Mouse (Mus musculus): ENCODE results near the gene Banf2.

Gene Banf2

DNA sequence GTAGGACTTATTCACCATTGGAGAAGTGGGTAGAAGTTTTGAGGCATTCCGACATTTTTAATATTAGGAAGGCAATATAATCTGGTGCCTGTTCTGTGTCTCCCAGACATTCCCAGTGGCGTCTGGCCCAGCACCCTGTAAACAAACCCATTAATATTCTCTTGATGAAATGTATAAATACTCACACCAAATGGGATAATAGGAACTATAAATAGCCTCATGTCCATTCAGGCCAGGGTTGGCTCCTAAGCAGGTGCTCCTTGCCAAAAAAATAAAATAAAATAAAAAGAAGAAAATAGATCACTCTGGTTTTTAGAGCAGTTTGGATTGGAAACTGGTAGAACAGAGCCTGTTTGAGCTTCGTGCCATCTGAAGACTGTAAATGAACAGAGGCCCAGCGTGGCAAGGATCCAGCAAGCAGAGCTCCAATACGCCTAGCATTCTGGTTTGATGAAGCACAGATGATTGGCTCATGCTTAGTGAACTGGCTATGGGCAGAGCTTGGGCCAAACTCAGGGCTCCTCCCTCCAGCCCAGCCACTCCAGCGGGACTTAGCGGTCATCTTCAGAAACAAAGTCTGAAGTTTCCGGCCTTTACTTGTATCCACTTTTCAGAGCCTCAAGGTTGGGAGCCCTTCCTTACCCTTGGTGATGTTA is 19.7 kb downstream of the Banf2 start:
- no peak for DNase-seq (ENCODE audit: low read depth, low spot score)
- no peaks in the 10 kb centered on the region for H3K27me3 ChIP-seq (ENCODE audit: control insufficient read depth, insufficient read depth, low read length, poor library complexity, severe bottlenecking)
- no peaks in the 10 kb centered on the region for H3K36me3 ChIP-seq (ENCODE audit: control insufficient read depth, insufficient read depth, low read length, poor library complexity, severe bottlenecking)

DNA sequence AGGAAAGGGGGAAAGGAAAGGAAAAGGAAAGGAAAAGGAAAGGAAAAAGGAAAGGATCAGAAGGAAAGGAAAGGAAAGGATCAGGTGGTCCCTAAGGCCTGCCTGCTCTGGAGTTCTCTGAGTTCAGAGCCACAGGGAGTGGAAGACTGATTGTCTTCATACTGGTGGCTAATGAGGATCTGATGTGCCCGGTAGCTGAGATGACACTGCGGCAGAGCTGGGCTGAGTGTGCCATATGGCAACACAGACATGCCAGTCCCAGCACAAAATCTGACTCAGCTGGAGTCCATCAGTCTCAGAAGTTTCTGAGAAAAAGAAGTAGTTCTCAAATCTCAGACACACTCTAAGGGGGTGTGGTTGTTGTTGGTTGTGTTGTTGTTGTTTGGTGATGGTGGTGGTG is 24.9 kb downstream of the Banf2 start:
- H3K27me3 ChIP-seq (ENCODE audit: control insufficient read depth, insufficient read depth, low read length, poor library complexity, severe bottlenecking): no peaks in the 10 kb centered on the region

DNA sequence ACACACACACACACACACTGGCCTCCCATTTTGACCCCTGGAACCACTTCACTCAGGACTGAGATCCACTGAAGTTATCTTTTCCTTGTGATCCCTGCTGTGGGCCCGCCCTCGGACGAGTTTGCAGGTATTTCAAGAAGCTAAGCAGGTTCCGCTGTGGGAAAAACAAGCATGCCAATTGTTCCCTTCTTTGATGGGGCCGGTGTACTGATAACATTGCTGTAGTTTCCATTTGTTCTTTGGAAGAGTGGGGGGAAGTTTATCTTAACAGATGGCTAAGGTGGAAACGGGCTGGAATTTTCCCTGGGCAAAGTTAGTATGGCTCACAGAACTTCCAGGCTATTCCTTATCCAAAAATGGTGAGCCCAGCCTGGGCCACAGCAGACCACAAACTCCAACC is 28.8 kb downstream of the Banf2 start:
- no peaks in the 10 kb centered on the region for H3K36me3 ChIP-seq (ENCODE audit: control insufficient read depth, insufficient read depth, low read length, poor library complexity, severe bottlenecking)
- DNase-seq (ENCODE audit: low read depth, low spot score): no peak
- no peaks in the 10 kb centered on the region for H3K27me3 ChIP-seq (ENCODE audit: control insufficient read depth, insufficient read depth, low read length, poor library complexity, severe bottlenecking)

More for the DNA sequence above, 24.9 kb downstream of the Banf2 start:
- H3K36me3 ChIP-seq (ENCODE audit: control insufficient read depth, insufficient read depth, low read length, poor library complexity, severe bottlenecking): no peaks in the 10 kb centered on the region
- DNase-seq (ENCODE audit: low read depth, low spot score): no peak

DNA sequence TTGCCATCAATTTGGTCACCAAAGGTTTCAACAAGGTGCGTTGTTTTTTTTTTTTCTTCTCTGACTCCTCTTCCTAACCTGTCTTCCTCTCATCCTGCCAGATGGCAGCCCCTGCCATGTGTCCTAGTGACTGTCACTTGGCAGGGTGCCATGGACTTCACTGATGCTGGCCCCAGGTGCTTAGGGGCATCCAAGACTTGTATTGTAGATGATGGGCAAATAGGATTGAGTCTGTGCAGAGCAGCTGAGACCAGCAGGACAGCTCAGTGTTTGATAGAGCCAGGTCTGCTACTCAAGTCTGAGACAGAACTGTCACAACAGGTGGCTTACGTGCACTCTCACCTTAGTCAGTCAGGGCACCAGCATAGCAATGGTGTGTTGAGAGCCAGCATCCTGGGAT is 32.6 kb downstream of the Banf2 start:
- no peaks in the 10 kb centered on the region for H3K36me3 ChIP-seq (ENCODE audit: control insufficient read depth, insufficient read depth, low read length, poor library complexity, severe bottlenecking)
- H3K27me3 ChIP-seq (ENCODE audit: control insufficient read depth, insufficient read depth, low read length, poor library complexity, severe bottlenecking): no peaks in the 10 kb centered on the region
- no peak for DNase-seq (ENCODE audit: low read depth, low spot score)

DNA sequence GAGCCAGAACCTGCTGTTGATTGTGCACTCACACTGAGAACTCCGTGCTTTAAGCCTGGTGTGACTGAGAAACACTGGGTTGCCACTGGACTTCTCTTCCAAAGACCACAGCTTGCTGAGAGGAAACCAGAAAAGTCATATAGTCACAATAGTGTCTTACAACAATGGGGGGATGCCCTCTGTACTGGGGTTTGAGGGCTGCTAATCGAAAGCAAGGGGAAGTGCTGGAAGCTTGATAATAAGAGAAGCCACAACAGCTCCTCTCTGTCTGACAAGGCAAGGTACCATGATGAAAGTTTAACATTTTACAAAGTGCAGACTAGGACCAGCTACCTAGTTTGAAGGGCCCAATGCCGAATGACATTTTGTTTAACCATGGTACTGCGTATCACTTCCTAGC is 36.8 kb downstream of the Banf2 start:
- DNase-seq (ENCODE audit: low read depth, low spot score): no peak
- no peaks in the 10 kb centered on the region for H3K36me3 ChIP-seq (ENCODE audit: control insufficient read depth, insufficient read depth, low read length, poor library complexity, severe bottlenecking)
- no peaks in the 10 kb centered on the region for H3K27me3 ChIP-seq (ENCODE audit: control insufficient read depth, insufficient read depth, low read length, poor library complexity, severe bottlenecking)

DNA sequence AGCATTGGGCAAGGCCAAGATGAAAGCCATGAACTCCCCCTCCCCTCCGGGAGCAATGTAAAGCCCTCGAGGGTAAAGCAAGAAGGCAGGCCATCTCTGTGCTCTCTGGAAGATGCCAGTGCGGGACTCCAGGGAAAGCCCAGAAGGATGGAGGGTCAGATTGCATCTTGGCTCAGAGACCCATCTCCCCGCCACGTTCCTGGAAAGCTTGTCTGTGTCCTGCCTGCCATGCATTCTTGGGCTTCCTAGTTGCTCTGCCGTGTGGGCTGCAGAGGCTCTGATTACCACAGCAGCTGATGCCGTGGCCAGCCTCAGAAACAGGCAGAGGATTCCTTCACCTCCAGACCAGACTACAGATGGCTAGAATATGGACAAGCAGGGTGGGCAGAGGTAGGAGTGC is 37.6 kb downstream of the Banf2 start:
- Histone ChIP-seq H3K27me3 (ENCODE audit: control insufficient read depth, insufficient read depth, low read length, poor library complexity, severe bottlenecking) (no peaks in the 10 kb centered on the region), H3K36me3 (ENCODE audit: control insufficient read depth, insufficient read depth, low read length, poor library complexity, severe bottlenecking) (no peaks in the 10 kb centered on the region)
- DNase-seq (ENCODE audit: low read depth, low spot score): no peak

DNA sequence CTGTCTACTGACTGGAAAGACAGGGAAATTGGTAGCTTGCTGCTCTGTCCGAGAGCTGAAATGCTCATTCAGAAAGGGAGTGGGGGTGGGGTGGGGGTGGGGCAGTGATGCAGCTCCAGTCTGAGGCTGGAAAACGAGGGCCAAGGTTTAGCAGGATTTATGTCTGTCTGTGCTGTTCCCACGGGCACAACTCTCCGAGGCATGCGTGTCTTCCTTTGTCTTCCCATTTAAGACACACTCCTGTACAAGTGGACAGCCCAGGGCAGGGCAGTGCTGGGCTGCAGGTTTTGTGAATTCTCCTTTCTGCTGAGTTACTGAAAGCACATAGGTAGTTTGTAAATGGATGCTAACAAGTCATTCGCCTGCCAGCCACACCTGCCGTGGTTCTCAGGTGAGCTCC is 39.8 kb downstream of the Banf2 start:
- no peak for DNase-seq (ENCODE audit: low read depth, low spot score)
- Histone ChIP-seq H3K27me3 (ENCODE audit: control insufficient read depth, insufficient read depth, low read length, poor library complexity, severe bottlenecking) (no peaks in the 10 kb centered on the region), H3K36me3 (ENCODE audit: control insufficient read depth, insufficient read depth, low read length, poor library complexity, severe bottlenecking) (no peaks in the 10 kb centered on the region)

DNA sequence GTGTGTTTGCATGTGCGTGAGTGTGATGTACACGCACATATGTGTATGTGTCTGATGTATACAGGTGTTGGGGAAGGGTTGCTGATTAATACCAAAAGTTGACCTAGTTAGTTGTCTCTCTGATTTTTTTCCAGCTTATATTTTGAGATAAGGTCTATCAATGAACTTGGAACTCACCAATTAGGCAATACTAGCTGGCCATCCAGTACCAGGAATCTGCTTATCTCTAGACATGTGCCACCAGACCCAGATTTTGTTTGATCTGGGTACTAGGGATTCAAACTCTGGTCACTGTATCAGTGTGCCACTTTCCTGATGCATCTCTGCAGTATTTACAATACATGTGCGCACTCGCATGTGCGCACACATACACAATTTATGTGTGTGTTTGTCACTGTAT is 41.2 kb downstream of the Banf2 start:
- no peak for DNase-seq (ENCODE audit: low read depth, low spot score)
- Histone ChIP-seq H3K36me3 (ENCODE audit: control insufficient read depth, insufficient read depth, low read length, poor library complexity, severe bottlenecking) (no peaks in the 10 kb centered on the region), H3K27me3 (ENCODE audit: control insufficient read depth, insufficient read depth, low read length, poor library complexity, severe bottlenecking) (no peaks in the 10 kb centered on the region)

DNA sequence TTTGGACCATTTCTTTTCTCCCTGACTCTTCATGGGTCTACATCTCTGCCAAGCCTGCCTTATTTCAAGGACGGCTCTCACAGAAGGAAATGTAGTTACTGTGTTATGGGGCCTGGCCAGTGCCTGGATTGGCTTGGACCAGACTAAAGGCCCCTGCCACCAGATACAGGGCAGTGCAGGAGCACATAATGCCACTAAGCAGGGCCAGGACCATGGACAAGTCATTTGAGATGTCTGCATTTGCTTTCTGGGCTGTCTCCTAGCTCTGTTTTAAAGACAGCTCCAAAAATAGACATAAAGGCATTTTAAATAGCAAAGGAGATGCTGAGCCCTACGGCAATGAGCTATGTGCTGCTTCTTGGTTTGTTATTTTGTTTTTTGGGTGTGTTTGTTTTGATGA is 43.8 kb downstream of the Banf2 start:
- Histone ChIP-seq H3K27me3 (ENCODE audit: control insufficient read depth, insufficient read depth, low read length, poor library complexity, severe bottlenecking) (no peaks in the 10 kb centered on the region), H3K36me3 (ENCODE audit: control insufficient read depth, insufficient read depth, low read length, poor library complexity, severe bottlenecking) (no peaks in the 10 kb centered on the region)
- DNase-seq (ENCODE audit: low read depth, low spot score): no peak

DNA sequence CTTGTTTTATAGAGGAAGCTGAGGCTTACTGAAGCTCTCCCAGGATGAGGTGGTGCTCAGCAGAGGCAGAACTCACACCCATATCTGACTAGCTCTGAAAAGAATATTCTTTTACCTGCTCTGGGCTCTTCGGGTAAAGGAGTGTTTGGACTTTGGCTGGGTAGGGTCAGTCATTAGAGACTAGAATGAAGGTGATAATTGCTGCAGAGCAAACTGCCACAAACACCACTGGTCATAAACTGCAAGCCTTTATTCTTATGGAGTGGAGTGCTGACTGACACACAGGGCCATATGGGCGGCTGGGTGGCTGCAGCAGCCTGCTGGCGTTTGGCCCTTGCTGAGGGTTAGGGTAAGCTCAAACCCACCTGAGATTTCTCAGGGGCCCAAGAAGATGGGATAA is 46.0 kb downstream of the Banf2 start:
- Histone ChIP-seq H3K36me3 (ENCODE audit: control insufficient read depth, insufficient read depth, low read length, poor library complexity, severe bottlenecking) (no peaks in the 10 kb centered on the region), H3K27me3 (ENCODE audit: control insufficient read depth, insufficient read depth, low read length, poor library complexity, severe bottlenecking) (no peaks in the 10 kb centered on the region)
- no peak for DNase-seq (ENCODE audit: low read depth, low spot score)

DNA sequence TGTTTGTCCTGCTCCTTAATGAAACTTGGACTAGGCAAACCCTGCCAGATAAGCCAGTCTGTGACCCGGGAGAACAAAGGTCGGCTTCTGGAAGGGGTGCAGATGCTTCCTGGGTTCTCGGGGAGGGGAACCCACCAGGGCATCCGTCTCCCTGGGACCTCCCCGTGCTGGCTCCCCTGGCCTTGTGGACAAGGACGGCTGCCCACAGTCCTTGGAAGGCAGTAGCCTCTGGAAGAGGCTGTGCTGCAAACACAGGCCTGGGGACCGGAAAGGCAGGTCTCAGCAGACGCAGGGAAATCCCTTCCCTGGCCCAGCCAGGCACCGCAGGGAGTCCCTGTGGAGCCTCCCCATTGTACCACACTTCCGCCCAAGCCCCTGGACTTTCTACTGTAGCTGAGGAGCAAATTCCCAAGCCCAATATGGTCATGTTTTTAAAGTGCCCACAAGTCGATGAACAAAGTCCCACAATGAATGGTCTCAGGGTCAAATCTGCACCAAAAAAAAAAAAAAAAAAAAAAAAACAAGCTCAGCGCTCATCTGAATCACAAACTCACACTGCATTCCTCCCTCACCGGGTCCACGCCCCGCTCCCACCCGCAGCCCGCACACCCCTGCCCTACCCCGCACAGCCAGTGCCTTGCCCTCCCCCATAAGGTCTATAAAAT is 53.5 kb downstream of the Banf2 start:
- H3K27me3 ChIP-seq (ENCODE audit: control insufficient read depth, insufficient read depth, low read length, poor library complexity, severe bottlenecking): no peaks in the 10 kb centered on the region
- H3K36me3 ChIP-seq (ENCODE audit: control insufficient read depth, insufficient read depth, low read length, poor library complexity, severe bottlenecking): no peaks in the 10 kb centered on the region
- no peak for DNase-seq (ENCODE audit: low read depth, low spot score)

DNA sequence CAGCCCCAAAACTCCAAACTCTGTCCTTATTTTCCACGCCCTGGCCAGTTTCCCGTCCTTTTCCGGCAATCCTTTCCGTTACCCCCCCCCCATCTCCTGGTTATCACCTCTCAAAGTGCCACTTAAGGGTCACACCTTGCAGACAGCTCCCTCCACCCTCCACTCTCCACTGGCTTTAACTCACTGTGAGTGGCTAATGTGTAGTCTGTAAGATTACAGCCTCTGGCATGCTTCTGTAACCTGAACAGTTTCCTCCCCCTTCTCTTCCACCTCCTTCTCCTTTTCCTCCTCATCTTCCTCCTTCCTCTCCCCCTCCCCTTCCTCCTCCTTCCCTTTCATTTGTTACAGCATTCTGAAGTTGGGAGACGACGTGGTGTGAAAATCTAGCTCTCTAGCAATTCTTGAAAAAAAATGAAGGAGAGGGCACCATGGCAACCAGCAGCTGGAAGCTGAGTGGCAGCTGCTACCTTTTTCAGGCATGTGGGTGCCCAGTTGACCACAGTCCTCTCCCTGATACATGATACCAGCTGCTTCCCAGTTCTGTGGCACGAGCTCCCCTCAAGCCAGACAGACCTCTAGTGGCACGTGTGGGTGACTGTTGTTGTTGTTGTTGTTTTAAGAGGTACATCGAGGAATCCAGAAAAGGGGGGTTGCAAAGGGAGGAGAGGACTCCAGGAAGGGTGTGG is 55.2 kb downstream of the Banf2 start:
- no peak for DNase-seq (ENCODE audit: low read depth, low spot score)
- no peaks in the 10 kb centered on the region for H3K27me3 ChIP-seq (ENCODE audit: control insufficient read depth, insufficient read depth, low read length, poor library complexity, severe bottlenecking)

DNA sequence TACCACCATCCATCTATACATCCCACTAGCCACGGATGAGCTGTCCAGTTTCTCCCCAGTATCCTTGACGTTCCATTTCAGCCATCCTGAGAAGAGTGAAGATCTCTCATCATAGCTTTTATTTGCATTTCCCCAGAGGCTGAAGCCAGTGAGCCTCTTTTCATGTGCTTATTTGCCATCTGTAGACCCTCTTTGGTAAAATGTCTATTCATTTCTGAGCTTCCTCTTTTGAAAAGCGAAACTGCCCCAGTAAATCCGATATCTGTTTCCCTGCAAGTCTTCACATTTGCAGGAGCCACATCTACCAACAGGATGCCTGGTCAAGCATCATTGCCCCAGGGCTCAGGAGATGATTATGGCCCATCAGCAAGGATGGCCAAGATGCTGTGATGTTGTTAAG is 59.9 kb downstream of the Banf2 start:
- H3K36me3 ChIP-seq (ENCODE audit: control insufficient read depth, insufficient read depth, low read length, poor library complexity, severe bottlenecking): no peaks in the 10 kb centered on the region
- peak; percentile 51 for DNase-seq (ENCODE audit: low read depth, low spot score)

More for the DNA sequence above, 55.2 kb downstream of the Banf2 start:
- no peaks in the 10 kb centered on the region for H3K36me3 ChIP-seq (ENCODE audit: control insufficient read depth, insufficient read depth, low read length, poor library complexity, severe bottlenecking)

DNA sequence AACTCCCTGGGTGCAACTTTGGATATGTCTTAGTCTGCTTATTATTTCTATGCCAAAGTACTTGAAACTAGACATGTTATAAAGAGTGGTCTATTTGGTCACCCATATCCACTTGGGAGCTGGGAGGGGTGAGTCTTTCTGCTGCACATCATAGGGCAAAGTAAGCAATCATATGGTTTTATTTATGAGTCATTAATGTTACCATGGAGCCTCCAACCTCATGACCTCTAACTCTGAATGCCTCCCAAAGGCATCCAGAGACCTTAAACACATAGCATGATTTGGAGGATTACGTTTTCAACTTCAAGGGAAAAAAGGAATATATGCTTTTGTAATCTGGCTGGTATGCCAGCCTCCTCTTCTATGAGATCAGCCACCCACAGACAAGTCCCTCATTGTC is 61.9 kb downstream of the Banf2 start:
- H3K27me3 ChIP-seq (ENCODE audit: control insufficient read depth, insufficient read depth, low read length, poor library complexity, severe bottlenecking): no peaks in the 10 kb centered on the region
- H3K36me3 ChIP-seq (ENCODE audit: control insufficient read depth, insufficient read depth, low read length, poor library complexity, severe bottlenecking): no peaks in the 10 kb centered on the region
- no peak for DNase-seq (ENCODE audit: low read depth, low spot score)

More for the DNA sequence above, 59.9 kb downstream of the Banf2 start:
- H3K27me3 ChIP-seq (ENCODE audit: control insufficient read depth, insufficient read depth, low read length, poor library complexity, severe bottlenecking): no peaks in the 10 kb centered on the region

DNA sequence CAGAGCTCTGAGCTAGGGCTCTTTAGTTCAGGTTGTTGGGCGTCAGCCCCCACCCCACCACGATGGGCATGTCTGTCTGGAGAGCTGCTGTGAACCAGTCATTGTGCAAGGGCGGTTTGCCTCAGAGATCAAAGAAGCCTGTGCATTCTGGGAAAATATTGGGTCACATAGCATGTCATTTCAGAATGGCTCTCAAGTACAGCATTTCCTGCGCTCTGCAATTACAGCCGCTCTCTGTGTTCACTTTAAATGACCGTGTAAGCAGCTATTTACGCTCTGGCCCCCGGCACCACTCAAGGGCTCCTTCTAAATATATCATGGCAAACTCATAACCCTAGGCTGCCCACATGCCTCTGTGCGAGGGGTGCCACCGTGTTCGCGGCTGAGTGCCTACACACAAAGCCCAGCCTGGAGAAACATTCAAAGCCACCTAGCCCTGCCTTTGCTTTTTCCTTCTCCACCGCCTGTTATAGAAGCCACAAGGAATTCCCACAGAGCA is 68.7 kb downstream of the Banf2 start:
- DNase-seq (ENCODE audit: low read depth, low spot score): no peak
- Histone ChIP-seq H3K36me3 (ENCODE audit: control insufficient read depth, insufficient read depth, low read length, poor library complexity, severe bottlenecking) (no peaks in the 10 kb centered on the region), H3K27me3 (ENCODE audit: control insufficient read depth, insufficient read depth, low read length, poor library complexity, severe bottlenecking) (no peaks in the 10 kb centered on the region)

Data from splenic B cell, adult 2 months (primary cell).